Mouse (Mus musculus): Measurements from ENCODE around the gene Mccc2.

Mccc2 gene

DNA sequence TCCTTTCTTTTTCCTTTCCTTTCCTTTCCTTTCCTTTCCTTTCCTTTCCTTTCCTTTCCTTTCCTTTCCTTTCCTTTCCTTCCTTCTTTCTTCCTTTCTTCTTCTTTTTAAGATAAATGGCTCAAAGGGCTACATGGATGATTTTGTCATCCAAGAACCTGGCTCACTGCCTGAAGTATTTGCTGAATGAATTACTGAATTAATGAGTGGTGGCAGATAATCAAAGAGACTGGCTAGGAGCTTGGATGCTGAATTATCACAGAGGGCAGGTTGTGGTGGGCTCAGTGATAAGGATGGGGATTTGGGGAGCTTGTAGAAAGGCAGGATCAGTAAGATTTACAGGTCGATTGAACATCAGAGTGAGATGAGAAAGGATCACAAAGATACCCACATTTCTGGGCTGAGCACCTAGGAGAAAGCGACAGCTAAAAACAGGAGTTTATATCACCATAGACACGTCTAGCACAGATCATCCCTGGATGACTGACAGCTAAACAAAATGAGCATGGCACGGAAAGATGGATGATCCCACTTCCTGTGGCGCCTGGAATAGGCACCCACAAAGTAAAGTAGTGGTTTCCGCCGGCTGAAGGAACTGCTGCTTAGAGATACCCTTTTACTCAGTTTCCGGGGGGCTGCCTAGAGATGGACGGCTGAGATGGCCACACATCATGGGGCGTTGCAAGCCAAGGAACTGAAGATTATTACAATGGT, 76.7 kb downstream of the Mccc2 start:
- DNase-seq = no peak

DNA sequence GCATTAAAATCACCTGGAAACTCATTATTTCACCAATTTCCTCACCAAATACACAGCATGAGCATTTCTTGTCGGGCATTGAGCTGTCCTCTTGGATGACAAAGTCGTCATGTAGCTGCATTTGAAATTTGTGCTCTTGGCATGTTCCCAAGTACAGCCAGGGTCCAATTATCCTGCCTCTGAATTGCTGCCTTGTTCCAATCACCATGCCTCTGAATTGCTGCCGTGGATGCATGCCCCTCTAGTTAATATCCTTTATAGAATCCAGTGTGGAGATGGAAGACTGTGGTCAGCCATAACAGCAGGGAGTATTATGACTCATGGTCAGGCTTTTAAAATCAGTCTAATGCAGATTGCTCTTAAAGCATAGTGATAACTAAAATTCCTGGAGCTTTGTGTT, 77.7 kb downstream of the Mccc2 start:
- DNase-seq = no peak

DNA sequence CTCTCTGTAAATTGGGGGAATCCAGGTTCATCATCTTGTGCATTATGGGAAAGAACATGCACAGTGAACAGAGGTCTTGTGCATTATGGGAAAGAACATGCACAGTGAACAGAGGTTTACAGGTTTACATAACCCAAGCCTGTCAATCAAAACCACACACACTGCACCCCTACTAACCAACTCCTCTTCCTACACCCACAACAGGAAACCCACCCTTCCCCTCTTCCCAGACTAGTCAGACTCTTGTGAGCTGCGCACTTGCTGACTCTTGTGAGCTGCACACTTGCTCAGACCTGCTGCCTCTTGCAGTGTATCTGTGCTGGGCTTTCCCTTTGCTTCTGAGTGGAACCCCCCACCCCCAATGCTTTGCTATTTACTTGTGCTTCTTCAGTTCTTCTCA, 83.0 kb downstream of the Mccc2 start:
- DNase-seq = no peak

DNA sequence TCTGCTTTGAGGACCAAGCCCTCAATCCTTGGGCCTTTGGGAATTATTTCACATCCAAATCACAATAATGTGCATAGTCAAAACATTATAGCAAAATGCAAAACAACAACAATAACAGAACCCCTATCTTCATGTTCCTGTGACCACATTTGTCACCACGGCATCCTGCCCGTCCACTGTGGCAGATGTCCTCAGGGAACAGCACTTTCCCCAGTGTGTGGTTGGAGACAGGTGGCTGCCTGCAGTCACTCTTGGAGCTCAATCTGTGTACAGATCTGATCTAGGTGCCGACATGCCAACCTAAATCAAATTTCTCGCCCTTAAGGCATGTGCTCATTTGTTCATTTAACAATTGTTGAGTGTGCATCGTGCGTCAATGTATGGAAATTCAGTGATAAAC, 83.9 kb downstream of the Mccc2 start:
- DNase-seq = no peak

DNA sequence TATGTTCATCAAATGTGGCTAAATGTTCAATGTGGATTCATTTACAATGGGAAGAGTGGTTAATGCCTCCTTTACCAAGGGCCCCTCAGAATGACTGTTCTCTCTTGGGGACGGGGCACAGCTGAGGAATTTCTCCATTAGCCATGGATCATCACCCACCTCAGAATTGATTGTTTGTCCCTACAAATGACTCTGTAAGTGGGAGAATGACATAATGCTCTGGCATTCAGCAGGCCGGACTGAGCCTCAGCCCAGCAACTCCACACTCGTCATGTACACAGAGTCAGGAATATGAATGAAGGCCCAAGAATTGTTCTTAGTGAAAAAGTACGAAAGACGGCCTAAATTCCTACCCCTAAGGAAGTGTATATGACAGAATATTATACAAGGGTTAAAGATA, 89.2 kb downstream of the Mccc2 start:
- DNase-seq = no peak

DNA sequence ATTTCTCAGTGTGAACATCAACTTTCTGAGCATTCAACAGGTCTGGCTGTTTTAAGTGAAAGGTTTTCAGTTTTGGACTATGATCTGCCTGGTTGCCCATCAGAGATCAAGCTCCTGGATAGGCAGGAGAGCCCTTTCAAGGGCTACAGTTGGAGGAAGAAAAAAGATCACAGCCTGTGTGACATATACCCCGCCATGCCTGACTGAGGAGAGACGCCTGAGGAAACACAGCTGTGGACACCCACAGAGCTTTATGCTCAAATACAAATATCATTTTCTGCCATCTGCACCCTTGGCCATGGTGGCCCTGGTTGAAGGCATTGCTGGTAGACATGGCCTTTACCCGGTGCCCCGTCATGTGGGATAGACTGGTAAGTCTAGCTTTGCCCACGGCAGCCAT, 99.8 kb downstream of the Mccc2 start:
- no peak for DNase-seq

DNA sequence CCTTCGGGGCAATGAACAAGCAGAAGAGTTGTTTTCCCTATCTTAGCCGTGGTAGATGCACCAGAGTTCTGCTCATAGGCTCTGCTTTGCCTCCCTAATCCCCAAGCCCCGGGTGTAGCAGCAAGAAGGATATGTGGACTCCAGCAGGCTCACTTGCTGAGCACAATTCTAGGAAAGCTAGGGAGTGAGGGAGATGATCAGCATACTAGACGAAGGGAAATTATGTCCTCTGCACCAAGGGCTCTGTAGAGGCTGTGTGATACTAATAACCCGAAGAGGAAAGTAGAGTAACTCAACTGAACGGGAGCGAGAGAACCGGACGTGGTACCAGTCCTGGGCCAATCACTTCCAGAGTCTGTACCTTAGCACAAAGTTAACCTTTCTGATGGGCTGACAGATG, 114.5 kb downstream of the Mccc2 start, which contains the start of gene Cartpt:
Gene Cartpt (minus strand): TSS at position 127 of the 400 bp plus-strand sequence.
- DNase-seq = no peak

DNA sequence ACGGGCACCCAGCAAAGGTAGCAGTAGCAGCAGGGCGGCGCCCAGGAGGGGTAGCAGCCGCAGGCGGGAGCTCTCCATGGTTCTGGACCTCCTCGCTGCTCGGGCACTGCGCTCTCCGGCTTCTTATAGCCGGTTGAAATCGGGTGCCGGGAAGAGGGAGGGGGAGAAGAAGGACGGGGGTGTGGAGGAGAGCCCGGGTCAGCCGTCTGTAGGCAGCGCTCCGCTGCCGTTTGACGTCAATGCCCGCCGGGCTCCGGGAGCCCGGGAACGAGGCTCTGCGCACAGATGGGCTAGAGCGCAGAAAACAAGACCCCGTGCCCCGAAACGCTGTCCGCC, 114.9 kb downstream of the Mccc2 start:
- peak; percentile 14 for DNase-seq

DNA sequence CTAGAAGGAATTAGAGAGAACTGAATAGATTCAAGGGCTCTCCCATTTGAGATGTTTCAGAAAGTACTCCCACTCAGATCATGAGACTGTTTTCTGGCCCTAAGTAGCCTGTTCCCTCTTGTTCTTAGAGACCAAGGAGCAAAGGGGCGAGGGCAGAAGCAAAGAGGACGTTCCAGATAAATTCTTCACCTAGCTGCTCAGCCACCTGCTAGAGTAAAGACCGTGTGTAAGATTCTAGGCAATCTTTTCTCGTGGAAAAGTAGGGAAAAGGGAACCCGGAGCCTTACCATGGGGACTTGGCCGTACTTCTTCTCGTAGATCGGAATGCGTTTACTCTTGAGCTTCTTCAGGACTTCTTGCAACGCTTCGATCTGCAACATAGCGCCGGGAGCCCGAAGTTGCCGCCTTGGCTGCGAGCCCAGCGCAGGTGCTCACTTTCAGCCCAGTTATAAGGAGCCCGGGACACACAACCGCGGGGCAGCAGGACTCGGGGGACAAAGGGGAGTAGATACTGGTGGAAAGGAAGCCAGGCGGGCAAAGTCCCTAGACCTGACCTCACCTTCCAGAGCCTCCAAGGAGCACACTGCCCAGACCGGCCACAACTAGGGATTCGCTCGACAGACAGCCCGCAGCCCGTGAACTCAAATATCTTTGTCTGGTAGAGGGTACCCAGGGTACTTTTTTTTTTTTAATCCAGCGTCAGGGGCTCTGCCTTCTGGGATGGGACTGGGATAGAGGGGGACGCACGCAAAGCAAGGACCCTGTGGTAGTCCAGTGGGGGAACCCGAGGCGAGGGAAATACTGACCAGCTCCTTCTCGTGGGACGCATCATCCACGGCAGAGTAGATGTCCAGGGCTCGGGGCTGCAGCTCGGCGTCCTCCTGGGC, 115.5 kb downstream of the Mccc2 start:
- DNase-seq = no peak

DNA sequence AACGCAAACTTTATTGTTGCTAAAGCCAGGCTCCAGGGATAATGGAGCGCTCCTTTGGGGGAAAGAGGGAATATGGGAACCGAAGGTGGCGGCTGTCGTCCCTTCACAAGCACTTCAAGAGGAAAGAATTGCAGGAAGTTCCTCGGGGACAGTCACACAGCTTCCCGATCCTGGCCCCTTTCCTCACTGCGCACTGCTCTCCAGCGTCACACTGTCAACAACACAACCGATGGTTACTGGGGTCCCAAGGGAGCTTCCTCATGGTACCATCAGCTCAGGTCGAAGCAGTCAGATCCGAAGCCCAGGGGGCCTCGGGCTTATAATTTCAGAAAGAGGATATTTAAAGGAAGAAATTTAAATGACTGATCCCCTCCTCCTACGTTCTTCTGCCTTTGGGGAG, 116.6 kb downstream of the Mccc2 start:
- DNase-seq = no peak
